Mouse (Mus musculus) myocyte (in vitro differentiated cells): ENCODE data around the gene Twf2. TPM values are rescaled to one million over a fixed set of nuclear protein-coding genes. Genes with fewer than 3 reads are reported as not detected.

ENCODE experiments used
- H3K27me3 ChIP-seq: one replicate; pipeline ENCODE4 v1.6.1; 2011; ENCODE audit not compliant: control insufficient read depth, insufficient read depth, insufficient read length
- H3K36me3 ChIP-seq: one replicate; pipeline ENCODE4 v1.6.1; 2011; ENCODE audit not compliant: control insufficient read depth, insufficient read depth
- H3K4me2 ChIP-seq: one replicate; pipeline ENCODE4 v1.6.1; 2011; ENCODE audit warnings: low read depth, control low read depth
- H3K4me3 ChIP-seq: one replicate; pipeline ENCODE4 v1.5.1; 2011; ENCODE audit warnings: mild to moderate bottlenecking, control low read depth, moderate library complexity
- H3K79me2 ChIP-seq: one replicate; pipeline ENCODE4 v1.6.1; 2011; ENCODE audit not compliant: control insufficient read depth, insufficient read depth
- H3ac ChIP-seq: one replicate; pipeline ENCODE4 v1.6.1; 2011; ENCODE audit not compliant: control insufficient read depth, insufficient read length
- CEBPB ChIP-seq: IDR thresholded peaks from 2 replicates; pipeline ENCODE4 v1.6.1; 2011; ENCODE audit warnings: mild to moderate bottlenecking, moderate library complexity; ENCODE audit not compliant: poor library complexity, insufficient read depth, severe bottlenecking
- E2F4 ChIP-seq: IDR thresholded peaks from one replicate; pipeline ENCODE4 v1.6.1; 2011; ENCODE audit warnings: mild to moderate bottlenecking, control low read depth, moderate library complexity; ENCODE audit not compliant: insufficient read depth
- MAX ChIP-seq: IDR thresholded peaks from one replicate; pipeline ENCODE4 v1.6.1; 2011; ENCODE audit warnings: low read depth, mild to moderate bottlenecking, control low read depth
- MYOD1 ChIP-seq, 3 experiments: IDR thresholded peaks; one replicate each; pipeline ENCODE4 v1.6.1; 2011; ENCODE audit warnings: control low read depth in 2 of 3, low read depth in 2 of 3, mild to moderate bottlenecking in 2 of 3, moderate library complexity in 1 of 3; ENCODE audit not compliant: insufficient read length in 2 of 3, control insufficient read depth in 1 of 3
- MYOG ChIP-seq, 3 experiments: IDR thresholded peaks; one replicate each; pipeline ENCODE4 v1.6.1; 2011; ENCODE audit warnings: control low read depth in 2 of 3, low read depth in 2 of 3, mild to moderate bottlenecking in 2 of 3; ENCODE audit not compliant: insufficient read length in 2 of 3, control insufficient read depth in 1 of 3, insufficient read depth in 1 of 3
- POLR2A ChIP-seq: IDR thresholded peaks from one replicate; pipeline ENCODE4 v1.6.1; 2011; ENCODE audit warnings: low read depth, mild to moderate bottlenecking, control low read depth, moderate library complexity; ENCODE audit not compliant: insufficient read length
- POLR2AphosphoS2 ChIP-seq: IDR thresholded peaks from one replicate; pipeline ENCODE4 v1.6.1; 2011; ENCODE audit warnings: low read depth, control low read depth; ENCODE audit not compliant: insufficient read length
- REST ChIP-seq: IDR thresholded peaks from one replicate; pipeline ENCODE4 v1.6.1; 2011; ENCODE audit warnings: mild to moderate bottlenecking, control low read depth, moderate library complexity; ENCODE audit not compliant: insufficient read depth, insufficient read length
- SRF ChIP-seq: IDR thresholded peaks from one replicate; pipeline ENCODE4 v1.6.1; 2011; ENCODE audit warnings: low read depth; ENCODE audit not compliant: control insufficient read depth, insufficient read length
- TCF12 ChIP-seq: IDR thresholded peaks from one replicate; pipeline ENCODE4 v1.6.1; 2011; ENCODE audit warnings: mild to moderate bottlenecking, control low read depth; ENCODE audit not compliant: poor library complexity, insufficient read depth, severe bottlenecking
- TCF3 ChIP-seq: IDR thresholded peaks from one replicate; pipeline ENCODE4 v1.6.1; 2011; ENCODE audit warnings: low read depth, control low read depth; ENCODE audit not compliant: insufficient read length
- USF1 ChIP-seq: IDR thresholded peaks from one replicate; pipeline ENCODE4 v1.6.1; 2011; ENCODE audit warnings: low read depth, mild to moderate bottlenecking, control low read depth, moderate library complexity
- polyA plus RNA-seq: library from polyadenylated mRNA; unstranded; fragments of >200 nt; fragmentation: generic; extraction: Trizol; gene quantifications from one replicate; pipeline ENCODE4 v1.2.1, GENCODE M21; 2012; ENCODE audit warnings: missing spikeins

The Twf2 gene
- polyA plus RNA-seq, 1 experiment, result 103 TPM

DNA sequence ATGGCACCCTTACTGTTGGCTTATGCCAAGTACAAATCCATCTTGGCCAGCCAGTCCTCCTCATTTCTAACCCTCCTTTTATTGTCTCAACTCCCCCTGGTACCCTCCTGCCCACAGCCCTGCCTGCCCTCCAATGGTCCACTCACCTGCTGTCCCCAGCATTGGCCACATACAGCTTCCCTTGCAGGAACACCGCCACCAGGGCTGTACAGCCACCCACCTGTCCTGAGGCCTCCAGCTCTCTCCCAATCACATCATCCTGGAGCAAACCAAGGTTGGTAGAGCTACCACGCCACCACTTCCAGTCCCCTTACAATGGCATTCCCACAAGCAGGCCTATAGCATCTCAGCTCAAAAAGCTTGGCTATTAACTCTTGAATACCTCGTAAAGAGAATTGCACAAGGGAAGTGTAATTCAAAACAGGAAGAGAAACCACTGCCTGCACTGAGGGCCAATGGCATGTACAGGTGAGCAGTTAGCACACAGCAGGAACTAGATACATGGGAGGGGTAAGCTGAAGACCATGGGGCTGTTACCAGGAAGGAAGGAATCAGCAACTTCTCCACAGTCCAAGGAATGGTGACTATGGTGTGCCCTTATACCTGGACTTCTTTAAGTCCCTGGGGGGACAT lies 5.7 kb upstream of the Twf2 start:
- Histone ChIP-seq H3K36me3 (no peaks in the 10 kb centered on the region), H3K4me3 (no peak overlapping the region), H3K27me3 (no peaks in the 10 kb centered on the region), H3K79me2 (no peaks in the 10 kb centered on the region), H3ac (no peak overlapping the region), H3K4me2 (no peak overlapping the region)
- TF ChIP-seq CEBPB (no peak), TCF3 (no peak), REST (no peak), MAX (no peak), TCF12 (no peak), SRF (no peak), POLR2A (no peak), USF1 (no peak), MYOG (IDR thresholded peaks at IDR 0.05; ENCODE audit: control insufficient read depth in 1 of 3, insufficient read depth in 1 of 3, insufficient read length in 2 of 3, low read depth in 2 of 3) (no peak), POLR2AphosphoS2 (no peak), E2F4 (no peak)

DNA sequence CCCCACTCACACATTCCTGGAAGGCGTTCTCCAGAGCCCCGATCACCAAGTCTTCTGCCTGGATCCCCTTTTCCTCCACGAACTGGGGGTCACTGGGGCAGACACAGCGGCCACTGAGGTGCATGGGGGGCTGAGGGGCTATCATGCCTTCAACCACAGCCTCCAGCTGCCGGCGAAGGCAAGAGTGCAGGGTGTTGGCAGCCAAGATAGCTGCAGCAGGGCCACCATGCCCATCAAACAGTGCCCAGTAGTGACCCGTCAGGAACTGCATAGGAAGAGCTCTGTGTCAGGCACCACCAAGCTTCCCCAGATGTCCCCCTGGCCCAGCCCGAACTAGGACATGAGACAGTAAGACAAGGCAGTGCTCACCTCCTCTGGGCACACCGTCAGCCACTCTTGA lies 5.2 kb upstream of the Twf2 start:
- Histone ChIP-seq H3K4me2 (no peak overlapping the region), H3K36me3 (no peaks in the 10 kb centered on the region), H3ac (no peak overlapping the region), H3K4me3 (peak overlapping the region; percentile 21), H3K27me3 (no peaks in the 10 kb centered on the region), H3K79me2 (no peaks in the 10 kb centered on the region)
- TF ChIP-seq E2F4 (no peak), CEBPB (no peak)

DNA sequence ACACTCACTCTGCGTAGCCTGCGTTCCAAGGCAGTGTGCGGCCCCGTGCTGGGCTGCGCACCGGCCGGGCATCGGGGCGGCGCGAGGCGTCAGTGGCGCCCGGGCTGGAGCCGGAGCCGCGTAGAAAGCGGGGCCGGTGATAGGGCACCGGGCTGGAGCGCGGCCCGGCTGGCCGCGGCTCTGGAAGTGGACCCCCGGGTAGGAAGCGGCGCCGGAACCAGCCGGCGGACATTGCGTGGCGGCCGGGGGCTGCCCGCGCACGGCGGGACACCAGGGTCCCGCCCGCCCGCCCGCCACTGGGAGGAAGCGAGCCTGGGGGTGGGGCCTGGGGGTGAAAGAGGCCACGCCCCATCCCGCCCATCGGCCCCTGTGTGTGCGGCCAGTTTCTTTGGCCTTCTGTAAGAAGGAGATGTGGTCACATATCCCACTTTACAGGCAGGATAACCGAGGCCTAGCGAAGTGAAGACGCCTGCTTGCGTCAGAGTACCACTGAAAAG lies 3.9 kb upstream of the Twf2 start:
- no peaks in the 10 kb centered on the region for H3K27me3 ChIP-seq
- peak overlapping the region; percentile 13 for H3ac ChIP-seq
- H3K4me3 ChIP-seq, result peak overlapping the region; percentile 21
- H3K4me2 ChIP-seq, result peak overlapping the region; percentile 63
- TF ChIP-seq CEBPB (no peak), MYOG (IDR thresholded peaks at IDR 0.05; ENCODE audit: control insufficient read depth in 1 of 3, insufficient read depth in 1 of 3, insufficient read length in 2 of 3, low read depth in 2 of 3) (no peak), POLR2A (peak; percentile 72), POLR2AphosphoS2 (peak; percentile 18), REST (no peak)
- no peaks in the 10 kb centered on the region for H3K79me2 ChIP-seq
- H3K36me3 ChIP-seq, result no peaks in the 10 kb centered on the region

DNA sequence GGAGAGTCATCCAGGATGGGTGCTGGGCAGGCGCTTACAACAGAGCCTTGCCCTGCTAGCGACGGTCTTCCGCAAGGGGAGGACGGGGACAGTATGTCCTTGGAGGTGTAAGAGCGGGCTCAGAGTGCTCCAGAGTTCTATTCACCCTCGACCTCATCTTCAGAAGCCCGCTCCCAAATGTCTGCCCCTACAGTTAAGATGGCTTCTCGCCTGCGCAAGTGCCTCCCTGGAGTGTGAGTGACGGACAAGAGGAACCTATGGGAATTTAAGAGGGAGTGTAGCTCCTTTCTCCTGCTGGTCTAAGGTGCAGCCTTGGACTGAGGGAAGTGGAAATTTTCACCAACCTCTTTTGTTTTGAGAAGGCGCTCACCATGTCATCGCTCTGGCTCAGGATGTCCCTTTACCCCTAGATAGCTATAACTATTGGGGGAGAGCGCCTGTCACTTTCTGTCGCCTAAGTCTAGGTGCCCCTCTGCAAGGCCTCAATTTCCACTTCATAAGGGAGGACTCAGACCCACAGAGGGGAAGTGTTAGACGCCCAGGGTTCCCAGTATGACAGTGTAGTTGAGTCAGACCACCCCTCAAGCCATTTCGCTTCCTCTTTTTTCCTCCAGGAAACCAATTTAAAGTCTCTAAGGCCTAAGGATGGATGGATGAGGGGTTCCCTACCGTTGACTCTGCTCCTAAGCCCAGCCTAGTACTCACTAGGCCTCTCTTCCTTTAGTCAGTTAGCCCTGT lies 3.2 kb upstream of the Twf2 start, which contains the start of gene Ppm1m:
Gene Ppm1m, minus strand, starts transcription at position 212 of the 738 bp plus-strand sequence.
- Histone ChIP-seq H3K4me2 (peak within 1 kb of the TSS; percentile 78), H3ac (peak within 1 kb of the TSS; percentile 13), H3K4me3 (peak within 1 kb of the TSS; percentile 21), H3K36me3 (no peaks in the 10 kb centered on the region), H3K27me3 (no peaks in the 10 kb centered on the region), H3K79me2 (no peaks in the 10 kb centered on the region)
- TF ChIP-seq USF1 (no peak), TCF3 (no peak), TCF12 (no peak), SRF (no peak), CEBPB (no peak), POLR2AphosphoS2 (no peak), POLR2A (no peak), REST (no peak), MYOD1 (IDR thresholded peaks at IDR 0.05; ENCODE audit: control insufficient read depth in 1 of 3, insufficient read length in 2 of 3, low read depth in 2 of 3) (no peak), E2F4 (no peak), MAX (no peak), MYOG (IDR thresholded peaks at IDR 0.05; ENCODE audit: control insufficient read depth in 1 of 3, insufficient read depth in 1 of 3, insufficient read length in 2 of 3, low read depth in 2 of 3) (no peak)

DNA sequence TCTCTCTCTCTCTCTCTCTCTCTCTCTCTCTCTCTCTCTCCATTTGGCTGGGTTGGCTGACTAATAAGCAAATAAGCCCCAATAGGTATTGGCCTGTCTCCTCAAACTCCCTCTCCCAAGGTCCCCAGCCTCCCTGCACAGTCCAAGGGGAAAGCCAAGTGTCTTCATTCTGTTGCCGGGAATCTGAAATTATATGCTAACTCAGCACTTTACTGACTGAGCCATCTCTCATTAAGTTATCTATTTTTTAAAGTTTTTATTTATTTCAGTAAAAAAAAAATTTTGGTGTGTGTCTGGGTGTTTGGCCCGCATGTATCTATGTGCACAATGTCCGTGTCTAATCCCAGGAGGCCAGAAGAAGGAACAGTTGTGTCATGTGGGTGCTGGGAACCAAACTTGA lies 1.0 kb upstream of the Twf2 start:
- Histone ChIP-seq H3ac (no peak overlapping the region), H3K4me3 (peak overlapping the region; percentile 55)
- no peak for TF ChIP-seq TCF3
- TF ChIP-seq MYOG (IDR thresholded peaks at IDR 0.05; ENCODE audit: control insufficient read depth in 1 of 3, insufficient read depth in 1 of 3, insufficient read length in 2 of 3, low read depth in 2 of 3), result no peak
- no peak for TF ChIP-seq TCF12
- TF ChIP-seq MAX, result no peak
- no peak for TF ChIP-seq USF1
- no peak for TF ChIP-seq REST
- no peak for TF ChIP-seq POLR2AphosphoS2
- TF ChIP-seq E2F4, result no peak
- TF ChIP-seq SRF, result no peak
- TF ChIP-seq MYOD1 (IDR thresholded peaks at IDR 0.05; ENCODE audit: control insufficient read depth in 1 of 3, insufficient read length in 2 of 3, low read depth in 2 of 3), result no peak
- TF ChIP-seq POLR2A, result no peak
- TF ChIP-seq CEBPB, result no peak

More for the DNA sequence above, 1.0 kb upstream of the Twf2 start:
- Histone ChIP-seq H3K36me3 (no peaks in the 10 kb centered on the region), H3K79me2 (no peaks in the 10 kb centered on the region), H3K4me2 (peak overlapping the region; percentile 87), H3K27me3 (no peaks in the 10 kb centered on the region)
